Mouse (Mus musculus): ENCODE data around the gene Atp2a1.
A peak's percentile ranks its signal among the peaks of the same experiment; 100 is the strongest.
"Not testable (repeated sequence)": the region's sequence is repeated elsewhere in the genome, so short reads cannot be mapped to it uniquely, and the experiment has no call there.

The Atp2a1 gene

DNA sequence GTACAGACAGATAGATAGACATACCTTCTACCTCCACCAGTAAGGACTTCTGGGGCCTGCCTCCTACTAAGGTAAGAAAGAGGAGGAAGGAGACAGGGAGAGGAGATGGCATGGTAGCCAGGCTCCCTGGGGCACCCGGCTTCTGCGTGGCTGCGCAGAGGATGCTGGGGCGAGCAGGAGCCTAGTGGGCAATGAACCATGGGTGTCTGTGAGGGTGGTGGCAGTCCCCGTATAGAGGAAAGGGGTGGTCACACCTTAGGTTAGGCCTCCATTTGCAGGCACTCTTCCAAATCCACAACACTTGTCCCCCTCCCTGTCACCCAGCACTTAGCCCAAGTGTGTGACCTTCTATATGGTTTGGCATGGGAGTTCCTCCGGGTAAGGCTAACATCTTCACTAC is 48.2 kb downstream of the Atp2a1 start, which contains the start of gene Cd19:
Gene Cd19 (minus strand): TSS at position 165 of the 400 bp plus-strand sequence.
- no peak for DNase-seq (ENCODE audit: low read depth, low spot score)

DNA sequence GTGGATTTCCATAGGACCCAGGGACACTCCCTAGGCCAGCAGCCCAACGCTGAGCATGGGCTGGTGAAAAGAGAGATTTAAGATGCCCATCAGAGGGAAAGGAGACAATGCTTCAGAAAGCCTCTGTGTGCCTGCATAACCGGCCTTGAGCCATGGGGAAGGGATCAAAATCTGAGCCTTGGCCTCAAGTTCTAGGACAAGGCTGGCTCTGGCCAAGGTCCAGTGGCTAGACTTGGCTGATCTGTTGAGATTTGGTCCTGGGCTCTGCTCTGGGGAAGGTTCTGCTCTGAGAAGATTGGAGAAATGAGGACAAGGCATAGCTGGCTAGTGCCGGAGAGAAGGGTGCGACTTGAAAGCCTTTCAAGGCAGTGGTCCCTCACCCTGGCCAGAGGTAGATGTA is 51.8 kb downstream of the Atp2a1 start:
- DNase-seq (ENCODE audit: low read depth, low spot score) = no peak

DNA sequence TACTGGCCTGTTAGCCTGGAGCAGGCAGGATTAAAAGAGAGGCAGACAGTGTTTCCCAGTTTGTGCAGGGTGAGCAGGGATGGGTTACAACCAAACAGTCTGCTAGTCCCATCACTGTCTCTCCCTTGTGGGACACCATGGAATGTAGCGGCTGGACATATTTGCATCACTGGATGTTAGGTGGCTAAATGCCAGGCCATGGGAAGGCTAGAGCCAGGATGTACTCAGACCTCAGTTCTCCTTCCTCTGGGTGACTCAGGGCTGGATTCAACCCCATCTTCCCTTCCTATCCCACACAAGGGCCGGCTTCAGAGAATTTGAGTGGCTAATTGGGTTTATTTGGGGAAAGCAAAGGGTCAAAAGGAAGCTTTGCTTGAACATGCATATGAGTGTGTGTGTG is 54.2 kb downstream of the Atp2a1 start:
- no peak for DNase-seq (ENCODE audit: low read depth, low spot score)

DNA sequence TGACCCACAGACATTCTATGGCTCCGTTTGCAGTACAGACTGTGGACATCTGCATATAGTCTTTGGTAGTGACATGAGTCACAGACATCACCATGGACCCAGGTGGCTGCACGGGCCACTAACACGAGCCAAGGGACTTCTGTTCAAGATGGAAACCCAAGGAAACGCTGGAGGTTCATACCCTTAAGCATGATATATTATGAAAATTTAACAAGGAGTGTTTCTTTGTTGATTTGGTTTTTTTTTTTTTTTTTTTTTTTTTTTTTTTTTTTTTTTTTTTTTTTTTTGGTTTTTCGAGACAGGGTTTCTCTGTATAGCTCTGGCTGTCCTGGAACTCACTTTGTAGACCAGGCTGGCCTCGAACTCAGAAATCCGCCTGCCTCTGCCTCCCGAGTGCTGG is 60.4 kb downstream of the Atp2a1 start:
- DNase-seq (ENCODE audit: low read depth, low spot score) = not testable (repeated sequence)

DNA sequence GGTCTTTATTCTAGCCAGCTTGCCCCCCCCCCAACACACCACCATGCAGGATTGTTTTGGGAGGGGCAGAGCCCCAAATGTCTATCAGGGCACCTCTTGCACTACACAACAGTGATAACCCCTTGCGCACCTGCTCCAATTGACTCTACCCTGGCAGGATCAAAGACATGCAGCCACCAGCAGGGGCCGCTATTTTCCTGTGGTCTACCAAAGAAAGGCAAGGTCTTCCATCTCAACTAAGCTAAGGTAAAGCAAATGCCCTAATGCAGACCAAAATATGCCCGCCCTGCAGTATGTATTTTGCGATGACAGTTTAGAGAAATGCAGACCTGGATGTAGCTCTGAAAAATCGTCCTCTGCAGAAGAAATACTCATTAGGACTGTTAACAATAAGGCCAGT is 63.4 kb downstream of the Atp2a1 start:
- peak; percentile 87 for DNase-seq (ENCODE audit: low read depth, low spot score)

DNA sequence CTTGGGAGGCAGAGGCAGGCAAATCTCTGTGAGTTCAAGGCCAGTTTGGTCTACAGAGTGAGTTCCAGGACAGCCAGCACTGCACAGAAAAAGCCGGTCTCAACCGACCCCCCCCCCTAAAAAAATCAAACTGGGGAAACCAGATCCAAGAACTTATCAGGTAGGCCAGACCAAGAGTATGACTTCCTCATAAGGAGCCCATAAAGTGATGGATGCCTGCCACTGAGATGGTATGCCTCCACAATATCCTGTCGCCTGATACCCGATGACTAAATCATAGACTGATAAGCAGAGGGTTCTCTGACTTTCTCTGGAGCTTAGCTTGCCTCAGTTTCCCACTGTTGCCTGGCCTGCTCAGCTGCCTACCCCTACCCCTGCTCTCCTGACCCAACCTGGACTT is 65.1 kb downstream of the Atp2a1 start:
- no peak for DNase-seq (ENCODE audit: low read depth, low spot score)

DNA sequence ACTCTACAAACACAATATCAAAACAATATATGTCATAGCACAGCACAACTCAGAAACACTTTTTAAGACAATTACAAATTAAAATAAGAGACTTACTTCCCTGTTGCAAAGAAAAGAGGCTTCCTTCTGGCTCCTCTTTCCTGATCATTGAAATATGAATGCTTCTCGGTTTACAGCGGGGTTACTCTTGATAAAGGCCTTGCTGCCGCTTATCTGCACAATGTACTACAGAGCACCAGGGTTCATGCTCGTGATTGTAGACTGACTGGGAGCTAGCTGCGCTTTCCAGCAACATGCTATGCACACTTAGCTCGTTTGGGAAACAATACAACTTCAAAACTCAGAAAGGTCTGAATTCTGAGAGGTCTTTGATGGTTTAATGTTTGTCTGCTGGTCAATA is 65.7 kb downstream of the Atp2a1 start:
- DNase-seq (ENCODE audit: low read depth, low spot score) = no peak

DNA sequence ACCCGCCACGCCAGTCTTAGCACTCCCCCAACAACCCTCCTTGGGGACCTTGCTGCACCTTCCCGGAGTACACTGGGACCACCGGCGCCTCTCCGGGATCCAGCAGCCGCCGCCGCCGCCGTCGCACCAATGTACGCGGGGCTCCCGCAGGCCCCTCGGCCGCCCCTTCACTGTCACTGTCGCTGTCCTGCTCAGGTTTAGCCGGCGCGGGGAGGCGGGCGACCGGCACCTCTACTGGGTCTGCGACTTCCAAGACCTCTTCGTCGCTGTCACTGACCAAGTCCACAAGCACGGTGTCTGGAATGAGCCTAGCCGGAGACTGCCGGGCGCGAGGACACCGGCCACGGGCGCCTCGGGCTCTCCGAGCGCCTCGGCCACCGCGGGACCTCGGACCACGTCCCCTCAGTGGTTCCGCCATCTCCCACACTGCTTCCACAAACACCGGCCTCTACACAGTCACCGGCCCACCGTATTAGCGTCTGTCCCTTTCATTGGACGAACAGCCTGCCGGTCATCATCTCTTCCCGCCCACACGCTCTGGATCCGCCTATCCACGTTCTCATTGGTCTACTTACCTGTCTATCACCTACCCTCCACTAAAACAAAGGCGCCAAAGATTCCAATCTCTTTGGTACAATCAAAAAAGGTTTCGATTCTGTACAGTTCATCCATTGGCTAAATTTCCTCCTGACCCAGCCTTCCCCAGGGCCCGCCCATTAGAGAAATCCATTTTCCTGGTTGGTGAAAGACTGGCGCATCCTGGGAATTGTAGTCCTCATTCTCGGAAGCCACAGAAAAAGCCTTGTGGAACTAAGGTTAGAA is 66.4 kb downstream of the Atp2a1 start, which contains the start of gene Nfatc2ip:
Gene Nfatc2ip (minus strand): TSS at position 440 of the 822 bp plus-strand sequence.
- peak; percentile 100 for DNase-seq (ENCODE audit: low read depth, low spot score)
